Comparison of ENCODE assay signal across 8 mouse cellular contexts in the genomic region with DNA sequence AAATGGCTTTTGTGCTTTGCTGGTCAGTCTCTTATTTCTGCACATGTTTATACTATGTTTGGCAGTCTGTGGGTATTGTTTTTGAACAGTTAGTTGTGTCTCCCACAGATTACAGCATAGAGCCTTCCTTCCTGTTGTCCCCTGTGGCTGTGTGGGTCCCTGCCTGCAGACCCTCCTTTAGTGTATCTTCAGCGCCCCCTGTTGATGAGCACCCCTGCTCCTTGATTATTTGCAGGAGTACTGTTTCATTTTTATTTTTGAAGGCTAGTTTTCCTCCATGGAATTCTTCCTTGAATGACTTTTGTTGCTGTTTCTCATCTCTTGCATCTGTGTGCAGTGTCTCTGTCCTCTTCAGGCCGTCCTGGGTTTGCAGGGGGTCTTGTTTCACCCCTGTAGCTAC. TPM values are rescaled to one million over a fixed set of nuclear protein-coding genes. Genes with fewer than 3 reads are reported as not detected.
DNase-seq lines count a peak whose midpoint lies in the region; ATAC-seq and TF ChIP-seq lines count a peak whose summit lies in the region.

No protein-coding gene starts in this region.

- peak; percentile 50; the same call in 1 of the 2 replicates for TF ChIP-seq CTCF in small intestine, adult 2 months (IDR thresholded peaks at IDR 0.05; ENCODE audit: extremely low read depth, insufficient read length, insufficient replicate concordance, low read depth, low read length)

- H3K27me3 ChIP-seq in hindbrain, embryonic 11.5 days (ENCODE audit: control insufficient read depth, insufficient read depth, low read length), result no peaks in the 10 kb centered on the region
- H3K27me3 ChIP-seq in hindbrain, embryonic 16.5 days (replicated peaks; ENCODE audit: control insufficient read depth, insufficient read depth, low read length), result no peaks in the 10 kb centered on the region
- H3K27me3 ChIP-seq in small intestine, adult 2 months (ENCODE audit: control insufficient read depth, insufficient read depth, low read length), result no peaks in the 10 kb centered on the region

- no peak overlapping the region for H3K9ac ChIP-seq in hindbrain, embryonic 11.5 days (ENCODE audit: low read depth, low read length)
- no peak overlapping the region for H3K9ac ChIP-seq in hindbrain, embryonic 16.5 days (ENCODE audit: low read depth, low read length)

- no peak for TF ChIP-seq POLR2A in small intestine, adult 2 months (IDR thresholded peaks at IDR 0.05; ENCODE audit: low read depth, low read length)

- H3K4me1 ChIP-seq in hindbrain, embryonic 11.5 days (replicated peaks; ENCODE audit: control insufficient read depth, insufficient read depth, low read length), result no peaks in the 10 kb centered on the region
- no peaks in the 10 kb centered on the region for H3K4me1 ChIP-seq in hindbrain, embryonic 16.5 days (ENCODE audit: control insufficient read depth, insufficient read depth, low read depth, low read length)
- peaks cover 13% of the 10 kb centered on the region for H3K4me1 ChIP-seq in small intestine, adult 2 months (ENCODE audit: control insufficient read depth, insufficient read depth, insufficient read length, low read length)

- ATAC-seq in hindbrain, embryonic 11.5 days (ENCODE audit: low FRiP score), result no peak; the same call in 1 of the 2 replicates
- ATAC-seq in hindbrain, embryonic 16.5 days, result no peak
- peak; percentile 85 for ATAC-seq in common myeloid progenitor, adult 5-6 weeks (replicated peaks; ENCODE audit: low read depth, poor library complexity, severe bottlenecking)

- no peak overlapping the region for H3K4me3 ChIP-seq in hindbrain, embryonic 11.5 days (ENCODE audit: low read depth, low read length)
- H3K4me3 ChIP-seq in hindbrain, embryonic 16.5 days (ENCODE audit: low read length), result no peak overlapping the region
- H3K4me3 ChIP-seq in small intestine, adult 2 months (ENCODE audit: low read depth, low read length), result no peak overlapping the region

- peak; percentile 66 for DNase-seq in hindbrain, embryonic 11.5 days (ENCODE audit: low spot score)
- peak; percentile 33 for DNase-seq in 3T3-L1 (ENCODE audit: low read depth, low spot score)
- peak; percentile 26 to 38 for DNase-seq in CD8-positive naive resting alpha-beta T cell, adult 2 months (ENCODE audit: low read depth in 2 of 2, low spot score in 2 of 2)
- peak; percentile 62 for DNase-seq in left cerebral cortex, postnatal 4 days
- no peak for DNase-seq in urinary bladder, adult 2 months (ENCODE audit: low spot score)

- H3K9me3 ChIP-seq in hindbrain, embryonic 11.5 days (ENCODE audit: control insufficient read depth, low read length), result no peaks in the 10 kb centered on the region
- H3K9me3 ChIP-seq in hindbrain, embryonic 16.5 days (ENCODE audit: control insufficient read depth, low read length), result no peaks in the 10 kb centered on the region

- 43% methylated on average over 2 of the region's 2 CpGs for WGBS in hindbrain, embryonic 11.5 days
- WGBS in hindbrain, embryonic 16.5 days, result 29% methylated on average over 2 of the region's 2 CpGs
- WGBS in small intestine, adult 2 months, result 43% methylated on average over 2 of the region's 2 CpGs

- no peaks in the 10 kb centered on the region; the same call in 1 of the 2 replicates for H3K36me3 ChIP-seq in hindbrain, embryonic 11.5 days (ENCODE audit: control insufficient read depth, insufficient read depth, low read length)
- H3K36me3 ChIP-seq in hindbrain, embryonic 16.5 days (ENCODE audit: control insufficient read depth, insufficient read depth, low read length), result no peaks in the 10 kb centered on the region; the same call in 1 of the 2 replicates
- peaks cover 25% of the 10 kb centered on the region for H3K36me3 ChIP-seq in small intestine, adult 2 months (ENCODE audit: control insufficient read depth, insufficient read depth, low read length)

- no peak overlapping the region for H3K4me2 ChIP-seq in hindbrain, embryonic 11.5 days (replicated peaks; ENCODE audit: low read depth, low read length)
- H3K4me2 ChIP-seq in hindbrain, embryonic 16.5 days (ENCODE audit: low read length), result no peak overlapping the region

- intact Hi-C loops in left cerebral cortex, postnatal 4 days (cut with DNase I), result no loop called here

- no peak overlapping the region for H3K27ac ChIP-seq in hindbrain, embryonic 11.5 days (ENCODE audit: low read depth, low read length)
- no peak overlapping the region for H3K27ac ChIP-seq in hindbrain, embryonic 16.5 days (ENCODE audit: low read depth, low read length)
- H3K27ac ChIP-seq in small intestine, adult 2 months (ENCODE audit: insufficient read depth, low read depth, low read length), result no peak overlapping the region

RNA-seq across cellular contexts. Expression of gene Dhx35, which starts 58.0 kb away (rescaled TPM):
- 14.8 and 15.4 TPM in 2 replicates for polyA plus RNA-seq in hindbrain, embryonic 11.5 days (2014; fragmentation: Nextera tagmentation; extraction: Ambion mirVana)
- polyA plus RNA-seq in hindbrain, embryonic 16.5 days (2015; fragmentation: Nextera tagmentation; extraction: Ambion mirVana), result 13.0 and 13.5 TPM in 2 replicates
- total RNA-seq in common myeloid progenitor, adult 5-6 weeks (2017), result 16.7 and 17.6 TPM in 2 replicates
- total RNA-seq in left cerebral cortex, postnatal 4 days (2021), result 10 to 100 TPM; 23.7 to 24.3 TPM
- polyA plus RNA-seq in small intestine, adult 2 months (2012; rRNA removed), result 7.5 and 16.4 TPM in 2 replicates
- polyA plus RNA-seq in urinary bladder, adult 2 months (2012; rRNA removed), result 18.0 and 18.4 TPM in 2 replicates
